Mouse (Mus musculus): Measurements from ENCODE around the gene Tmem143.

DNA sequence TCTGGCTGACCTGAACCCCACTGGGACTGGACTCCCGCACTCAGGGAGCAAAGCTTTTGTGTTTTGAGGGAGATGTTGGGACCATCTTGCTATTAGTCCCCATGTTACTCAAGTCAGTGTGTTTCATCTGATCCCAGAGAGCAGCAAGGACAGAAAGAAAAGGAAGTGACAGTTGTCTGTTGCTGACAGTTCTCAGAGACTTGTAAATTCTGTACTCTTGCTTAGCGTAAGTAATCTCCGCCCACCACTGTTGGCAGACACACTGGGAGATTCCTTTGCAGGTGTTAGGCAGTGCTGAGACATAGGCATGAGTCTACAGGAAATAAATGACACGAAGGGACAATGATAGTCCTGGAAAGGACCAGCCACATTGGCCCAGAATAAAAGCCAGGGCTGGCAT is 59.9 kb downstream of the Tmem143 start:
- no peak for TF ChIP-seq CTCF (IDR thresholded peaks at IDR 0.05; ENCODE audit: low read depth)
- TF ChIP-seq EP300 (IDR thresholded peaks at IDR 0.05; ENCODE audit: low read depth) = no peak

Measured in liver, postnatal 0 days (tissue).